Mouse (Mus musculus) T-cell, adult 2 months (primary cell): ENCODE measurements around the gene Gm3573.
"Not testable (repeated sequence)": the region's sequence is repeated elsewhere in the genome, so short reads cannot be mapped to it uniquely, and the experiment has no call there.

ENCODE experiments used
- DNase-seq: peaks from one replicate; pipeline ENCODE4 v3.0.0; 2022; ENCODE audit warnings: low spot score

The Gm3573 gene

DNA sequence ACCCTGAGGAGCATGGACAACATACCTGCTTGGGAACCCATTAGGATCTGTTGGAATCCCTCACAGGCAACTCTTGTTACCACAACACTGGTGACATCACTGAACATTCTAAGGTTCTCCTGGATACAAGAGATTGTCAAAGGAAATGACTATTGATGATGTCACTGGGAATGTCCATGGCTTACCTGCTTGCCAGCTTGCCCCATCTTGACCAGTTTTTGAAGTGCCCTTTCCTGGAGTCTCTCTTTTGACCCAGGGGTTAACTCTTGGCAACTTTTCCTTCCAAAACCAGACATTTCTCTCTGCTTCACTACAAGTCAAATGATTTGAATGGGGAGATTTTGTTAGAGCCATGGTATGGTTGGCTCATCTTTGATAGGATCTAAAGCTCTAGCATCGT lies at the start of gene Gm3573:
TSS of gene Gm3573 (minus strand) at position 101 of the 400 bp plus-strand sequence.
- DNase-seq, result not testable (repeated sequence)

DNA sequence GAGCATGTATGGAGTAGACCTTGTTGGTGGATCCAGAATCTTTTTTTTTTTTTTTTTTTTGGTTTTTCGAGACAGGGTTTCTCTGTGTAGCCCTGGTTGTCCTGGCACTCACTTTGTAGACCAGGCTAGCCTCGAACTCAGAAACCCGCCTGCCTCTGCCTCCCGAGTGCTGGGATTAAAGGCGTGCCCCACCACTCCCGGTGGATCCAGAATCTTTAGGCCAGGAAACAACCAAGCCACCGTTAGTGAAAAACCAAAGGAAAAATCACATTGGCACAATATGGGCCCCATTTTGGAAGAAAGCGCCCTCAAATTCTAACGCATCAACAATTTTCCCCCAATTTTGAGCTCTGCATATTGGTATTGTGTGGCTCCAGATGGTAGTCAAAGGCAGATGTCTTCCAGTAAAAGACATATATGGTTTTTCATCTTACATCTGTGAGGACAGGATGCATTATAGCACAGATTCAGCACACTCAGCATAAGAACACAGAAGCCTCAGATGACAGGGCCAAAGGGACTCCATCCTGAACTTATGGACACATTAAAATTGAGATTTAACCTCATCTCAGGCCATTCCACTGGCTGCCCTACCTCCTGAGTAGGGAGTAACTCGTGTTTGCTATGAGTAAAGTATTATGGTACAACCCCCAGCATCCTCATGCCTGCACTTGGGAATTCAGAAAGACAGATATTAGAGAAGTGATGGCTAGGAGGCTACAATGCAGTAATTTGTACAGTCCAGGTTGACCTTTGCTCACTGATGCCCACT lies 26.4 kb upstream of the Gm3573 start:
- not testable (repeated sequence) for DNase-seq

DNA sequence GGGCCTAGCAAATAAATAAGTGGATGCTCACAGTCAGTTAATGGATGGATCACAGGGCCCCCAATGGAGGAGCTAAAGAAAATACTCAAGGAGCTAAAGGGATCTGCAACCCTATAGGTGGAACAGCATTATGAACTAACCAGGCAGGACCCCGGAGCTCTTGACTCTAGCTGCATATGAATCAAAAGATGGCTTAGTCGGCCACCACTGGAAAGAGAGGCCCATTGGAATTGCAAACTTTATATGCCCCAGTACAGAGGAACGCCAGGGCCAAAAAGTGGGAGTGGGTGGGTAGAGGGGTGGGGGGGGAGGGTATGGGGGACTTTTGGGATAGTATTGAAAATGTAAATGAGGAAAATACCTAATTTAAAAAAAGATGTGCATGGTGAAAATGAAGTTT lies 6.7 kb downstream of the Gm3573 start:
- not testable (repeated sequence) for DNase-seq

DNA sequence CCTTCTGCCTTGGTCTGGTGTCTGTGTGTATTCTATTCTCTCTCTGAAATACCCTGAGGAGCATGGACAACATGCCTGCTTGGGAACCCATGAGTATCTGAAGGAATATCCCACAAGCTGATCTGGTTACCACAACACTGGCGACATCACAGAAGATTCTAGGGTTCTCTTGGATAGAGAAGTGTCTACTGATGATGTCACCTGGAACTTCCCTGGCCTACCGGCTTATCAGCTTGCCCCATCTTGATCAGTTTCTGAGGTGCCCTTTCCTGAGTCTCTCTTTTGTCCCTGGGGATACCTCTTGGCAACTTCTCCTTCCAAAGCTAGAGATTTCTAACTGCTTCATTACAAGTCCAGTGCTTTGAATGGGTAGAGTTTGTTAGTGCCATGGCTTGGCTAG lies 28.1 kb downstream of the Gm3573 start, which contains the start of gene Gm17027:
TSS of gene Gm17027 (minus strand) at position 101 of the 400 bp plus-strand sequence.
- not testable (repeated sequence) for DNase-seq
